Mouse (Mus musculus): ENCODE measurements at regions not wholly inside any gene's neighbourhood (a gene's known extent, or its start where the extent isn't known, plus 50 kb on each side); places are given as distances from the start of the nearest gene placed in this dataset.
A peak's percentile ranks its signal among the peaks of the same experiment; 100 is the strongest.
"Not testable (repeated sequence)": the region's sequence is repeated elsewhere in the genome, so short reads cannot be mapped to it uniquely, and the experiment has no call there.

GRCm38 (mm10) chr5:133842059-133842706 lies 257.3 kb upstream of the Castor2 start:
- H3K27ac ChIP-seq (ENCODE audit: low read length); H3K4me3 ChIP-seq (replicated peaks; ENCODE audit: low read length); H3K36me3 ChIP-seq (ENCODE audit: control insufficient read depth, insufficient read depth); H3K9me3 ChIP-seq (ENCODE audit: control insufficient read depth, low read length); H3K9ac ChIP-seq (replicated peaks; ENCODE audit: low read depth, low read length); H3K27me3 ChIP-seq (replicated peaks; ENCODE audit: control insufficient read depth, insufficient read depth, low read length); H3K4me1 ChIP-seq (replicated peaks; ENCODE audit: control insufficient read depth, insufficient read depth, low read length): not testable (repeated sequence)
- ATAC-seq = peak; percentile 38; the same call in 1 of the 2 replicates
- WGBS = 60% methylated on average over 17 of the region's 42 CpGs
- H3K4me2 ChIP-seq (ENCODE audit: low read length) = peak overlapping the region; percentile 29

DNA sequence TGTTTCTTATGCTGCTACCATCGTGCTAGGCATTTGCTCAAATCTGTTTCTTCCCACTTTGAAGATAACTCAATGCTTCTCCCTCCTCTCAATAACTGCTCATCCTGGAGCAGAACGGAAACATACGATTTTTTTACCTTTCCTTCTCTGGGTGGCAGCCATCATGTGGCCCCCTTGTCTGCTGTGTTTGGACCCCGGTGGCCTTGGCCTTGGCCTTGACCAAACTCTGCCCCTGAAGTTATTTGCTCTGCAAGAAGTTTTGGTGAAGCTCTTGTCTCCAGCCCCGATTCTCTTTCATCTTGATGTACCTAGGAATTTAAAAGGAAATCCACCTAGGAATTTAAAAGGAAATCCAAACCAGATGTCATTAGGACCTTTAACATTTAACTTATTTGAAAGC lies 261.2 kb upstream of the Castor2 start:
- 90% methylated on average over 5 of the region's 5 CpGs for WGBS
- Histone ChIP-seq H3K9me3 (ENCODE audit: control insufficient read depth, low read length) (no peaks in the 10 kb centered on the region), H3K27ac (ENCODE audit: low read length) (no peak overlapping the region), H3K9ac (replicated peaks; ENCODE audit: low read depth, low read length) (no peak overlapping the region), H3K4me1 (replicated peaks; ENCODE audit: control insufficient read depth, insufficient read depth, low read length) (no peaks in the 10 kb centered on the region), H3K4me2 (ENCODE audit: low read length) (no peak overlapping the region), H3K4me3 (replicated peaks; ENCODE audit: low read length) (no peak overlapping the region), H3K36me3 (ENCODE audit: control insufficient read depth, insufficient read depth) (no peaks in the 10 kb centered on the region), H3K27me3 (replicated peaks; ENCODE audit: control insufficient read depth, insufficient read depth, low read length) (no peaks in the 10 kb centered on the region)
- ATAC-seq = no peak

DNA sequence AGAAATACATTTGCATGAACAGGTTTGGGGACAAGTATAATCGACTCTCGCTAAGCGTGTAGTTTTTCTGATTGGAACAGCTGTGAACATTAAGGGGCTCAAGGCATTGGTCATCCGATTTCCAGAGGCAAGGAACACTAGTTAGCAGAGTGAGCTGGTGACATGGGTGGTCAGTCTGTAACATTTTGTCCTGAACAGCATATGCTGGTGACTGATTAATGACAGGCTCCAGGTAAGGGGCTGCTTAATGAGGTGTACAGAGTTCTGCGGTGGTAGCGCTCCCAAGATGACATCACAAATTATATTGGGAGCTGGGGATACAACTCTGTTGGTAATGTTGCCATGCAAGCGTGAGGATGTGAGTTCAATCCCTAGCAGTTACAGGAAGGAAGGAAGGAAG lies 266.3 kb upstream of the Castor2 start:
- H3K36me3 ChIP-seq (ENCODE audit: control insufficient read depth, insufficient read depth) = no peaks in the 10 kb centered on the region
- WGBS = 82% methylated on average over 7 of the region's 7 CpGs
- H3K27me3 ChIP-seq (replicated peaks; ENCODE audit: control insufficient read depth, insufficient read depth, low read length) = no peaks in the 10 kb centered on the region
- H3K4me2 ChIP-seq (ENCODE audit: low read length) = no peak overlapping the region
- no peaks in the 10 kb centered on the region for H3K9me3 ChIP-seq (ENCODE audit: control insufficient read depth, low read length)
- H3K9ac ChIP-seq (replicated peaks; ENCODE audit: low read depth, low read length) = no peak overlapping the region
- no peak for ATAC-seq
- H3K4me3 ChIP-seq (replicated peaks; ENCODE audit: low read length) = no peak overlapping the region
- H3K4me1 ChIP-seq (replicated peaks; ENCODE audit: control insufficient read depth, insufficient read depth, low read length) = 0 out of 2 replicates have a peak, but pooled peaks cover under 1% of the 10 kb centered on the region
- no peak overlapping the region for H3K27ac ChIP-seq (ENCODE audit: low read length)

DNA sequence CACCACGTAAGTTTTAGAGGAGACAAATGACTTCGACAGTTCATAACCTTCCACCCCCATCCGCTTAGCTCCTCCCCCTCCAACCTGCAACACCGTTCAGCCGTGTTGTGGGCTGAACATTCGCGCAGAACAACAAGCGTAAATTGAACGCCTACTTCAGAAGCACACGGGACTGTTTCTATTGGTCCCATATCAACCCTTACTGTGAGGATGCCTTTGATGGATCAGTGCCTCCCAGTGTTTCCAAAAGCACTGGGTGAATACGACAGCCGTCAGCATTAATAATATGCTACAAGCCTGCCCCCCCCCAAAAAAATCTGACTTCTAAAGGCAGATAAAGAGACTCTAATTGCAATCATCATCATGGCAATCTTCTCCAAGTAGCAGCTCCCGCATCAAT lies 271.3 kb upstream of the Castor2 start:
- Histone ChIP-seq H3K4me2 (ENCODE audit: low read length) (no peak overlapping the region), H3K27ac (ENCODE audit: low read length) (no peak overlapping the region), H3K9ac (replicated peaks; ENCODE audit: low read depth, low read length) (no peak overlapping the region), H3K4me3 (replicated peaks; ENCODE audit: low read length) (no peak overlapping the region), H3K4me1 (replicated peaks; ENCODE audit: control insufficient read depth, insufficient read depth, low read length) (peaks cover 8% of the 10 kb centered on the region), H3K27me3 (replicated peaks; ENCODE audit: control insufficient read depth, insufficient read depth, low read length) (no peaks in the 10 kb centered on the region), H3K9me3 (ENCODE audit: control insufficient read depth, low read length) (no peaks in the 10 kb centered on the region), H3K36me3 (ENCODE audit: control insufficient read depth, insufficient read depth) (no peaks in the 10 kb centered on the region)
- ATAC-seq = peak; percentile 50; the same call in 1 of the 2 replicates
- WGBS = 77% methylated on average over 13 of the region's 13 CpGs

DNA sequence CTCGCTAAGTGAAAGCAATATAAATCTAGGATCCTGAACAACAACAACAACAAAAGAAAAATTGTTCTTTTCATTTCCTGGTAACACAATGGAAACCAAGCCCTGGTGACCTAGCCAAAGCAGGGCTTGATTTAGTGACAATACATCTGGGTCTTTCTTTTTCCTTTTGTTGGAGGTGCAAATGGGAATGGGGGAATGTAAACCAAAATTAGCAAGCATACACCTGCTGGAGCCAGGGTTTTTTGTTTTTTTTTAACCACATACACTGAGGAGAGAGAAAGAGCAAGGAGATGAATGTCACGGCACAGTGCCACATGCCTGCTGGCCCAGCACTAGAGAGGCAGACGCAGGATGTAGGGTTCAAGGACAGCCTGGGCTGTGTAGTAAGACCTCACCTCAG lies 275.6 kb upstream of the Castor2 start:
- H3K9ac ChIP-seq (replicated peaks; ENCODE audit: low read depth, low read length) = 0 out of 2 replicates have a peak overlapping the region, but pooled peaks have one; percentile 18
- H3K4me1 ChIP-seq (replicated peaks; ENCODE audit: control insufficient read depth, insufficient read depth, low read length) = peaks cover 27% of the 10 kb centered on the region
- H3K36me3 ChIP-seq (ENCODE audit: control insufficient read depth, insufficient read depth) = no peaks in the 10 kb centered on the region
- no peaks in the 10 kb centered on the region for H3K9me3 ChIP-seq (ENCODE audit: control insufficient read depth, low read length)
- no peaks in the 10 kb centered on the region for H3K27me3 ChIP-seq (replicated peaks; ENCODE audit: control insufficient read depth, insufficient read depth, low read length)
- 19% methylated on average over 3 of the region's 3 CpGs for WGBS
- H3K4me3 ChIP-seq (replicated peaks; ENCODE audit: low read length) = no peak overlapping the region
- no peak overlapping the region for H3K4me2 ChIP-seq (ENCODE audit: low read length)
- H3K27ac ChIP-seq (ENCODE audit: low read length) = peak overlapping the region; percentile 85
- no peak for ATAC-seq

GRCm38 (mm10) chr5:133821273-133821672 lies 278.2 kb upstream of the Castor2 start:
- no peak overlapping the region for H3K4me2 ChIP-seq (ENCODE audit: low read length)
- H3K9ac ChIP-seq (replicated peaks; ENCODE audit: low read depth, low read length) = no peak overlapping the region
- no peaks in the 10 kb centered on the region for H3K9me3 ChIP-seq (ENCODE audit: control insufficient read depth, low read length)
- no peaks in the 10 kb centered on the region for H3K36me3 ChIP-seq (ENCODE audit: control insufficient read depth, insufficient read depth)
- peaks cover 25% of the 10 kb centered on the region for H3K4me1 ChIP-seq (replicated peaks; ENCODE audit: control insufficient read depth, insufficient read depth, low read length)
- no peak overlapping the region for H3K4me3 ChIP-seq (replicated peaks; ENCODE audit: low read length)
- no peaks in the 10 kb centered on the region for H3K27me3 ChIP-seq (replicated peaks; ENCODE audit: control insufficient read depth, insufficient read depth, low read length)
- peak; percentile 92 for ATAC-seq
- peak overlapping the region; percentile 73 for H3K27ac ChIP-seq (ENCODE audit: low read length)
- 7% methylated on average over 3 of the region's 3 CpGs for WGBS

DNA sequence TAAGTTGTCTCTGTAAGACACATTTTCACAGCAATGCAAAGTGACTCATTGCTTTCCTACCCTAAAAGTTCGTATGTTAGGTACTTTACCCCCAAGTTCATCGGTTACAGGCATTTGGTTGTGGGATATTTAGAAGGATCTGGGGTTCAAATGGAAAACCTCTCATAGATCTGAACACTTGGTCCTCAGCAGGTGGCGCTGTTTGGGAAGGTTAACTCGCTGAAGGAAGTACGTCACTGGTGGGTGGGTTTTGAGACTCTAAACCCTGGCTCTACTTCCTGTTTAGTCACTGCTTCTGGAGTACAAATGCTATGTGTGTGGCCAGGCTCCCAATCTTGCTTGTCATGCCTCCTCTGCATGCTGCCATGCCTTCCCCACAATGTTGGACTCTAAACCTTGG lies 284.0 kb upstream of the Castor2 start:
- Histone ChIP-seq H3K4me2 (ENCODE audit: low read length) (no peak overlapping the region), H3K36me3 (ENCODE audit: control insufficient read depth, insufficient read depth) (no peaks in the 10 kb centered on the region), H3K4me1 (replicated peaks; ENCODE audit: control insufficient read depth, insufficient read depth, low read length) (peaks cover 13% of the 10 kb centered on the region), H3K4me3 (replicated peaks; ENCODE audit: low read length) (no peak overlapping the region), H3K9ac (replicated peaks; ENCODE audit: low read depth, low read length) (no peak overlapping the region), H3K9me3 (ENCODE audit: control insufficient read depth, low read length) (no peaks in the 10 kb centered on the region), H3K27me3 (replicated peaks; ENCODE audit: control insufficient read depth, insufficient read depth, low read length) (no peaks in the 10 kb centered on the region), H3K27ac (ENCODE audit: low read length) (peak overlapping the region; percentile 34; the same call in 1 of the 2 replicates)
- no peak for ATAC-seq
- WGBS = 96% methylated on average over 5 of the region's 5 CpGs

- peaks cover 13% of the 10 kb centered on the region for H3K4me1 ChIP-seq (replicated peaks; ENCODE audit: control insufficient read depth, insufficient read depth, low read length)
- peak; percentile 89 for ATAC-seq
- H3K4me3 ChIP-seq (replicated peaks; ENCODE audit: low read length) = no peak overlapping the region
- H3K4me2 ChIP-seq (ENCODE audit: low read length) = no peak overlapping the region
- 7% methylated on average over 6 of the region's 6 CpGs for WGBS
- H3K9me3 ChIP-seq (ENCODE audit: control insufficient read depth, low read length) = no peaks in the 10 kb centered on the region
- H3K36me3 ChIP-seq (ENCODE audit: control insufficient read depth, insufficient read depth) = no peaks in the 10 kb centered on the region
- no peaks in the 10 kb centered on the region for H3K27me3 ChIP-seq (replicated peaks; ENCODE audit: control insufficient read depth, insufficient read depth, low read length)
- H3K9ac ChIP-seq (replicated peaks; ENCODE audit: low read depth, low read length) = no peak overlapping the region
- peak overlapping the region; percentile 74 for H3K27ac ChIP-seq (ENCODE audit: low read length)
These were observed 285.1 kb upstream of the Castor2 start for GRCm38 (mm10) chr5:133814436-133814835.

GRCm38 (mm10) chr5:133812216-133812615 lies 287.3 kb upstream of the Castor2 start:
- 61% methylated on average over 6 of the region's 6 CpGs for WGBS
- Histone ChIP-seq H3K4me1 (replicated peaks; ENCODE audit: control insufficient read depth, insufficient read depth, low read length) (peaks cover 16% of the 10 kb centered on the region), H3K36me3 (ENCODE audit: control insufficient read depth, insufficient read depth) (no peaks in the 10 kb centered on the region), H3K27ac (ENCODE audit: low read length) (no peak overlapping the region), H3K9me3 (ENCODE audit: control insufficient read depth, low read length) (no peaks in the 10 kb centered on the region), H3K4me2 (ENCODE audit: low read length) (no peak overlapping the region), H3K27me3 (replicated peaks; ENCODE audit: control insufficient read depth, insufficient read depth, low read length) (no peaks in the 10 kb centered on the region), H3K9ac (replicated peaks; ENCODE audit: low read depth, low read length) (no peak overlapping the region), H3K4me3 (replicated peaks; ENCODE audit: low read length) (no peak overlapping the region)
- no peak for ATAC-seq

- ATAC-seq = peak; percentile 75
- no peak overlapping the region for H3K4me3 ChIP-seq (replicated peaks; ENCODE audit: low read length)
- H3K36me3 ChIP-seq (ENCODE audit: control insufficient read depth, insufficient read depth) = no peaks in the 10 kb centered on the region
- no peak overlapping the region for H3K4me2 ChIP-seq (ENCODE audit: low read length)
- WGBS = 14% methylated on average over 7 of the region's 7 CpGs
- H3K27me3 ChIP-seq (replicated peaks; ENCODE audit: control insufficient read depth, insufficient read depth, low read length) = no peaks in the 10 kb centered on the region
- peaks cover 13% of the 10 kb centered on the region for H3K4me1 ChIP-seq (replicated peaks; ENCODE audit: control insufficient read depth, insufficient read depth, low read length)
- peak overlapping the region; percentile 76 for H3K27ac ChIP-seq (ENCODE audit: low read length)
- H3K9ac ChIP-seq (replicated peaks; ENCODE audit: low read depth, low read length) = no peak overlapping the region
- H3K9me3 ChIP-seq (ENCODE audit: control insufficient read depth, low read length) = no peaks in the 10 kb centered on the region
These were observed 292.6 kb upstream of the Castor2 start for GRCm38 (mm10) chr5:133806891-133807290.
